Mouse (Mus musculus) CH12.LX (cell line): ENCODE measurements around the gene Wasl. TPM values are rescaled to one million over a fixed set of nuclear protein-coding genes. Genes with fewer than 3 reads are reported as not detected.

ENCODE experiments used
- DNase-seq: peaks from one replicate; pipeline ENCODE4 v3.0.0-alpha.2; 2013; ENCODE audit errors: extremely low read depth
- H3K27ac ChIP-seq: 2 replicates; pipeline ENCODE4 v1.5.1; 2012; ENCODE audit warnings: low read depth, mild to moderate bottlenecking, control low read depth, moderate library complexity; ENCODE audit not compliant: insufficient read depth
- H3K27me3 ChIP-seq: replicated peaks from 2 replicates; pipeline ENCODE3; 2012; ENCODE audit warnings: inconsistent platforms
- H3K36me3 ChIP-seq, 2 experiments: replicated peaks in 1 of 2; 2 replicates each; pipeline versions ENCODE3 to v1.6.1; 2012; ENCODE audit warnings: inconsistent platforms in 1 of 2, low read length in 1 of 2, mild to moderate bottlenecking in 1 of 2, mixed read lengths in 1 of 2, moderate library complexity in 1 of 2; ENCODE audit not compliant: control insufficient read depth in 1 of 2, insufficient read depth in 1 of 2
- H3K4me1 ChIP-seq, 2 experiments: 2 replicates each; pipeline ENCODE4 v1.6.1; 2012; ENCODE audit warnings: inconsistent platforms in 1 of 2, moderate library complexity in 1 of 2; ENCODE audit not compliant: insufficient read depth in 2 of 2, control insufficient read depth in 1 of 2
- H3K4me2 ChIP-seq: 2 replicates; pipeline ENCODE4 v1.6.1; 2012; ENCODE audit warnings: low read depth, mild to moderate bottlenecking, control low read depth; ENCODE audit not compliant: poor library complexity, insufficient read depth, severe bottlenecking
- H3K4me3 ChIP-seq, 3 experiments: fragments of 150-350 bp in 1 of 3; sonication (generic) in 1 of 3; replicated peaks in 1 of 3; 2 replicates each; pipeline versions ENCODE3 to v1.5.1; 2011 to 2012; ENCODE audit warnings: low read depth in 2 of 3, low read length in 2 of 3, mild to moderate bottlenecking in 2 of 3, moderate library complexity in 2 of 3, control low read depth in 1 of 3, improper control_type of control experiment in 1 of 3, inconsistent platforms in 1 of 3, mixed read lengths in 1 of 3; ENCODE audit not compliant: poor library complexity in 1 of 3
- H3K79me2 ChIP-seq: replicated peaks from 2 replicates; pipeline ENCODE4 v1.6.1; 2012; ENCODE audit warnings: mild to moderate bottlenecking, moderate library complexity; ENCODE audit not compliant: control insufficient read depth, poor library complexity, insufficient read depth, severe bottlenecking; ENCODE audit errors: extremely low read depth
- H3K9ac ChIP-seq: 2 replicates; pipeline ENCODE4 v1.6.1; 2012; ENCODE audit warnings: low read depth, mild to moderate bottlenecking, control low read depth, moderate library complexity; ENCODE audit not compliant: insufficient read depth
- H3K9me3 ChIP-seq: replicated peaks from 2 replicates; pipeline ENCODE3; 2012; ENCODE audit warnings: low read length, inconsistent platforms, mixed read lengths
- BHLHE40 ChIP-seq: IDR thresholded peaks from 2 replicates; pipeline ENCODE4 v1.6.1; 2011; ENCODE audit warnings: mild to moderate bottlenecking, low read depth, low read length, improper control_type of control experiment
- CHD2 ChIP-seq: IDR thresholded peaks from 2 replicates; pipeline ENCODE4 v1.6.1; 2011; ENCODE audit warnings: low read length, improper control_type of control experiment
- IRF4 ChIP-seq: IDR thresholded peaks from 2 replicates; pipeline ENCODE4 v1.6.1; 2014; ENCODE audit warnings: low read depth, mild to moderate bottlenecking, inconsistent platforms, low read length, improper control_type of control experiment
- JUN ChIP-seq: IDR thresholded peaks from 2 replicates; pipeline ENCODE4 v1.6.1; 2011; ENCODE audit warnings: low read depth, mild to moderate bottlenecking, low read length, improper control_type of control experiment, moderate library complexity; ENCODE audit not compliant: insufficient read depth
- MAFK ChIP-seq: IDR thresholded peaks from 2 replicates; pipeline ENCODE4 v1.6.1; 2011; ENCODE audit warnings: low read length, improper control_type of control experiment; ENCODE audit not compliant: insufficient replicate concordance
- MAX ChIP-seq: IDR thresholded peaks from 2 replicates; pipeline ENCODE4 v1.6.1; 2011; ENCODE audit warnings: low read length, improper control_type of control experiment
- MAZ ChIP-seq: IDR thresholded peaks from 2 replicates; pipeline ENCODE4 v1.6.1; 2012; ENCODE audit warnings: low read depth, mild to moderate bottlenecking, inconsistent platforms, low read length, improper control_type of control experiment, moderate library complexity
- MXI1 ChIP-seq: IDR thresholded peaks from 2 replicates; pipeline ENCODE4 v1.6.1; 2011; ENCODE audit warnings: mild to moderate bottlenecking, low read depth, low read length, improper control_type of control experiment
- NRF1 ChIP-seq: IDR thresholded peaks from 2 replicates; pipeline ENCODE4 v1.6.1; 2014; ENCODE audit warnings: low read depth, mild to moderate bottlenecking, inconsistent platforms, low read length, improper control_type of control experiment, moderate library complexity
- PAX5 ChIP-seq: IDR thresholded peaks from 2 replicates; pipeline ENCODE4 v1.6.1; 2012; ENCODE audit warnings: low read length, inconsistent platforms, mixed read lengths
- POLR2A ChIP-seq: IDR thresholded peaks from 2 replicates; pipeline ENCODE4 v1.6.1; 2011; ENCODE audit warnings: low read depth, mild to moderate bottlenecking, improper control_type of control experiment, low read length
- POLR2AphosphoS2 ChIP-seq: IDR thresholded peaks from 2 replicates; pipeline ENCODE4 v1.6.1; 2011; ENCODE audit warnings: low read depth, low read length, improper control_type of control experiment
- RAD21 ChIP-seq: IDR thresholded peaks from 2 replicates; pipeline ENCODE4 v1.6.1; 2011; ENCODE audit warnings: low read depth, mild to moderate bottlenecking, low read length, improper control_type of control experiment, moderate library complexity
- RCOR1 ChIP-seq: conservative IDR thresholded peaks from 2 replicates; pipeline ENCODE4 v1.6.1; 2012; ENCODE audit warnings: low read depth, mild to moderate bottlenecking, inconsistent platforms, low read length, improper control_type of control experiment
- SIN3A ChIP-seq: IDR thresholded peaks from 2 replicates; pipeline ENCODE4 v1.6.1; 2012; ENCODE audit warnings: low read length, improper control_type of control experiment, inconsistent platforms
- SMC3 ChIP-seq: IDR thresholded peaks from 2 replicates; pipeline ENCODE4 v1.6.1; 2011; ENCODE audit warnings: low read depth, low read length, improper control_type of control experiment
- TCF12 ChIP-seq: IDR thresholded peaks from 2 replicates; pipeline ENCODE4 v1.6.1; 2014; ENCODE audit warnings: low read depth, mild to moderate bottlenecking, inconsistent platforms, low read length, improper control_type of control experiment
- USF1 ChIP-seq: IDR thresholded peaks from 2 replicates; pipeline ENCODE4 v1.6.1; 2014; ENCODE audit warnings: low read depth, mild to moderate bottlenecking, inconsistent platforms, low read length, improper control_type of control experiment
- USF2 ChIP-seq: conservative IDR thresholded peaks from 2 replicates; pipeline ENCODE4 v1.6.1; 2011; ENCODE audit warnings: low read depth, low read length, improper control_type of control experiment
- ZC3H11A ChIP-seq: IDR thresholded peaks from 2 replicates; pipeline ENCODE4 v1.6.1; 2012; ENCODE audit warnings: low read depth, mild to moderate bottlenecking, inconsistent platforms, low read length, improper control_type of control experiment
- ZMIZ1 ChIP-seq: IDR thresholded peaks from 2 replicates; pipeline ENCODE4 v1.6.1; 2012; ENCODE audit warnings: low read depth, mild to moderate bottlenecking, inconsistent platforms, low read length, improper control_type of control experiment
- ZNF384 ChIP-seq: IDR thresholded peaks from 2 replicates; pipeline ENCODE4 v1.6.1; 2012; ENCODE audit warnings: low read depth, low read length, improper control_type of control experiment, inconsistent platforms
- dilution Hi-C: fragments of 300-500 bp; cut with MboI; formaldehyde crosslinking; loops from 2 replicates; pipeline ENCODE4 v1.14.3; 2020; ENCODE audit warnings: low sequenced_read_pairs; ENCODE audit not compliant: extremely low pct_unique_long_range_greater_than_20kb, extremely low pct_ligation_motif_present
- in situ Hi-C: fragments of 300-500 bp; cut with MboI; formaldehyde crosslinking; loops from 3 replicates; pipeline ENCODE4 v1.14.3; 2019; ENCODE audit warnings: low sequenced_read_pairs, low pct_ligation_motif_present, low pct_unique_long_range_greater_than_20kb, mixed read lengths
- polyA plus RNA-seq: library from polyadenylated mRNA; unstranded; fragments of >175 nt; gene quantifications from 2 replicates; pipeline ENCODE4 v1.2.1, GENCODE M21; 2012; ENCODE audit warnings: low read depth; ENCODE audit not compliant: insufficient read length
- total RNA-seq, 2 experiments: library from RNA; depleted of rRNA; stranded (reverse); fragments of 300-350 nt in 1 of 2; fragments of >200 nt in 1 of 2; gene quantifications; 2 replicates each; pipeline ENCODE4 v1.2.3; 2012 to 2014

The Wasl gene
- total and polyA plus RNA-seq, 3 experiments: 3.9 to 8.4 (median 7.6) TPM

DNA sequence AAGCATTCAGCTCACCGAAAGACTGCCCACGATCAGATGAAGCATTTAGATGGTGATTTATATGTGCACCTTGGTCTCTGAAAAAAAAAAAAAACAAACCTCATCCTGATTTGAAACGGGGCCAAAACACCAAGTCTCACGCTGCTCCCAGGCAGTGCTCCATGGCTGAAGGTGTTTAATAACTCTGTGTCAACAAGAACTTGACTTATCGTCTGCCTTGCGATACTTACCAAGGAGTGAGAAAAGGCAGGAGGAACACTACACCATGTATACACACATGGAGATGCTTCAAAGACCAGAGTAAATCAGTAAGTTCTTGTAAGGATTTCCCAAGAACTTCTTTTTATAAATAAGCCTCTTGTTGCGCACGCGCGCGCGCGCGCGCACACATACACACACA is 57.3 kb downstream of the Wasl start:
- no peaks in the 10 kb centered on the region for H3K27me3 ChIP-seq
- no peak overlapping the region for H3K4me2 ChIP-seq
- no peak for DNase-seq
- peaks cover 4 to 22% of the 10 kb centered on the region in 2 experiments for H3K4me1 ChIP-seq
- dilution Hi-C loops (no loop called here), in situ Hi-C loops (no loop called here)
- no peaks in the 10 kb centered on the region for H3K79me2 ChIP-seq
- H3K9me3 ChIP-seq: no peaks in the 10 kb centered on the region
- no peak overlapping the region for H3K4me3 ChIP-seq
- H3K36me3 ChIP-seq: peaks cover 0 to 3% of the 10 kb centered on the region in 2 experiments
- TF ChIP-seq POLR2AphosphoS2 (no peak), RCOR1 (no peak), MXI1 (no peak), ZMIZ1 (no peak), USF2 (no peak), IRF4 (no peak), TCF12 (no peak), RAD21 (no peak), MAX (no peak), USF1 (no peak), MAFK (no peak), POLR2A (no peak)
- H3K27ac ChIP-seq: no peak overlapping the region
- no peak overlapping the region for H3K9ac ChIP-seq

DNA sequence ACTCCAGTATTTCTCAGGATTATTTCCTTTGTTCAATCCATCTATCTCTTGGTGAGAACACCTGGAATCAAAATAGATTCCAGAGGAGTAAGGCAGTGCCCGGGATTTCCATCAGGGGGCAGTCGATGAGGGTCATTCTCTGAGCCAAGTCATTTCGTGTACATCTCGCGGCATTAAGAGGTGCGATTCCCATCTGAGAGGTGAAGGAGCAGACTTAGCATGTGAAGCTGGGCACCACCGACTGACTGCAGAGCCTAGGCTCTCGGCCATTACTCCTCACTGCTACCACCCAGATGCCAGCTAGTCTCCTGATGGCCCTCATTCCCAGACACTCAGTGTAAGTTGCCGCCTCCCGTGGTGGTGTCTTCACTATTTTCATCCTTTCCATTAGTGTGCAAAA is 58.3 kb downstream of the Wasl start:
- no peak overlapping the region for H3K4me2 ChIP-seq
- in situ Hi-C loops (no loop called here), dilution Hi-C loops (no loop called here)
- H3K27me3 ChIP-seq: no peaks in the 10 kb centered on the region
- no peak for DNase-seq
- H3K4me1 ChIP-seq: peaks cover 4 to 22% of the 10 kb centered on the region in 2 experiments
- TF ChIP-seq CHD2: no peak
- no peak for TF ChIP-seq RCOR1
- TF ChIP-seq SIN3A: no peak
- TF ChIP-seq MAZ: no peak
- no peak for TF ChIP-seq BHLHE40
- no peak for TF ChIP-seq POLR2A
- no peak for TF ChIP-seq ZC3H11A
- TF ChIP-seq ZNF384: no peak
- TF ChIP-seq JUN: no peak
- no peak for TF ChIP-seq ZMIZ1
- TF ChIP-seq PAX5: no peak
- TF ChIP-seq SMC3: no peak
- no peak for TF ChIP-seq NRF1
- no peak for TF ChIP-seq MXI1
- H3K36me3 ChIP-seq: no peaks in the 10 kb centered on the region
- H3K27ac ChIP-seq: no peak overlapping the region
- no peak overlapping the region for H3K4me3 ChIP-seq
- H3K79me2 ChIP-seq: no peaks in the 10 kb centered on the region
- H3K9me3 ChIP-seq: no peaks in the 10 kb centered on the region
- H3K9ac ChIP-seq: no peak overlapping the region
